Mouse (Mus musculus) urinary bladder, postnatal 25 days (tissue): ENCODE results near the gene Nav3.
"Not testable (repeated sequence)": the region's sequence is repeated elsewhere in the genome, so short reads cannot be mapped to it uniquely, and the experiment has no call there.

Experiments used
- DNase-seq: peaks from one replicate; pipeline ENCODE4 v3.0.0; 2022; ENCODE audit warnings: low spot score

Nav3 gene

DNA sequence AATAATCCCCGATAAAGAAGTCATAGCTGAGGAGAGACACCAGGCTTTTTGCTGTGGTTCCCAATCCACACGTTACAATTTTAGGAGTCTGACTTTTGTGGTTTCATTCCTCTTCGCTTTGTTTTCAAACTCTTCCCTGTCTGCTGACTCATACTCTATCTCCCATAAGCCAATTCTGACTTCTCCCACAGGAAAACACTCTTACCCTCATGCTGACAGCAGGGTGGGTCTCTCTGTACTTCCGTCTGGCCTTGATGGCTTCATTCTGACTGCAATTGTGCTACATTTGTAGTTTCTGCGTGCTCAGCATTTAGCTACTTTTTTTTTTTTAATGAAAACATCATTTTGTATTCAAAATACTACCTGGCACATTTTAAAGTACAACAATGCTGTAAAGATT, 379.4 kb downstream of the Nav3 start:
- no peak for DNase-seq

DNA sequence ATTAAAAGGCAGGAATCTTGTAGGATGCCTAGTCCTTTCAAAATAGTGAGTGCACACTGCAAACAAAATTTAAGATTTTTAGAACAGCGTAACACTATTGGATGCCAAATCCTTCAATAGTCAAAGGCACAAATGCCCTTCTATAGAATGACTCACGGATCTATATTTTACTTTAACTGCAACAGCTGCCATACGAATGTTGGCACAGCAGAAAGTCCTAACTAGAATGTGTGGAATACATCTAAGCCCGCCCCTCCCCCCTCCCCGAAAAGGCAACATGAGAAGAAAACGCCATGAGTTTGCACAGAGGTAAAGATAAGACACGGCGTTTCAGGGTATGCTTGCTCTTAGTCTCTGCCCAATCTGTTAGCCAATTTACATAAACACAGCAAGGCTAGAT, 383.6 kb downstream of the Nav3 start:
- DNase-seq = no peak

DNA sequence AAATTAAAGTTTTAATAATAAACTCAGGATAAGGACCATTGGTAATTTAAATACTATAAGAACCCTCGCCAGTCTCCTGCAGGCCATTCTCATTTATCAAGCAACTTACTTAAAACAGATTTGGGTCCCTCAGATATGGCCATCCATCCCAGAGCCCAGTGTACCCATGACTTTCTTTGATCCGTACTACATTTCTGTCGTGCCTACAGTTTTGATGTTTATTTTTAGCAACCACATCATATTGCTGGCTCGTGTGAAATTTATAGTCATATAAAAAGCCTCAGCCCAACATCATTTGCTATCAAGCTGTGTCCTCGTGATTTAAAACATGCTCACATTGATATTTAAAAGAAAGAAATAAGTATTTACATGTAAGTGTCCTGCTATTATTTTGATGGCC, 394.8 kb downstream of the Nav3 start:
- no peak for DNase-seq

DNA sequence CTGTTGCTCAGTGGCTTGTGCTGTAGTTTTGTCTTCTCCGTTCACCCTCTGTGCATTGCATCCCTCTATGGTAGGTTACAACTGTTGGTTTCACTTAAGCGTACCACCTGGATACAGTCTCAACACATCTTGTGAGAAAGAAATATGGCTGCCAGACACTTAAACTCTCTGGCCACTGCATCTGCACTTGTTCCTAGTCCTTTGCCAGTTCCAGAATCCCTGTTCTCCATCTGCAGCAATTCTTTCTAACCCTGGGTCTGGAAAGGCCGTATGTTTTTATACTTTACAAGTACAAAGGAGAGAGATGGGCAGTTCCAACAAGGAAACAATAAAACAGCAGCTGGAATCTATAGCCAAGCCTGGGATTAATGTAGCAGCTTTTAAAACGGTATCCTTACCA, 418.5 kb downstream of the Nav3 start:
- no peak for DNase-seq

DNA sequence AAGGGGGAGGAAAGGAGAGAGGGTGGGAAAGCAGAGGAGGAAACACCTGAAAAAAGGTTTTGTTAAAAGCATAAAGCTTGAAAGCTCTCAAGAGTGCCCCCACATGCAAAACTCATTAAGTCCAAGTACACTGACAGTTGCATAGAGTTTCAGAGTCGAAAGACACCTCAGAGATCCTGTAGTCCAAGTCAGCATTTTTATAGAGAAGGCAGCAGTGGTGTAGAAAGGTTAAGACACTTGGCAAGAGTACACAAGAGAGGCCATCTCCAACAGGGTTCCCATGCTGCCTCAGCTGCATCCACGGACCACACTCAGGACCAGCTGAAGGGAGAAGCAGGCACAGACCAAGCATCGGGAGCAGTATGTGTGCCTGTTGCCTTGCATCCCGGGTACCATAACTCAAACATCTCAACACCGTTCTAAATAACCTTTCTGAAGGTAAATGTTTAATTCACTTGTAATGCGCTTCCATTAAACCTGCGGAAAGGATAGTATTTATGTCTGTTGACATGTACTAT, 421.4 kb downstream of the Nav3 start:
- DNase-seq = no peak

DNA sequence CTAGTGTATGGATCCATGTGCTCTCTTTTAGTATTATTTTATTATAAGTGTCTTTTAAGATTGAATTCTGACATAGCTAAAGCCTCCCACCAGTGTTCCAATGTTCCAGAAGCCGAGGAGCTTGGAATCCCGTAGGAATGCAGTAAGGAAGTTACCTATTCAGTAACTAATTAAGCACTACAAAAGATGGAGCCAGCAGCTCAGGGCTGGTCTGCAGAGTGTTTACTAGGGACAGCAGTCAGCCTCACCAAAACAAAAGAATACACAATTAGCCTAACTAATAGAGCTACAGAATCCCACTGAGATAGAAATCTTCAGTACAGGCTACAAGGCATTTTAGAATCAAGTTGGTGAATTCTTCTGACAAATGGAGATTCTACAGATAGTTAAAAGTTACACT, 431.1 kb downstream of the Nav3 start:
- DNase-seq = not testable (repeated sequence)

DNA sequence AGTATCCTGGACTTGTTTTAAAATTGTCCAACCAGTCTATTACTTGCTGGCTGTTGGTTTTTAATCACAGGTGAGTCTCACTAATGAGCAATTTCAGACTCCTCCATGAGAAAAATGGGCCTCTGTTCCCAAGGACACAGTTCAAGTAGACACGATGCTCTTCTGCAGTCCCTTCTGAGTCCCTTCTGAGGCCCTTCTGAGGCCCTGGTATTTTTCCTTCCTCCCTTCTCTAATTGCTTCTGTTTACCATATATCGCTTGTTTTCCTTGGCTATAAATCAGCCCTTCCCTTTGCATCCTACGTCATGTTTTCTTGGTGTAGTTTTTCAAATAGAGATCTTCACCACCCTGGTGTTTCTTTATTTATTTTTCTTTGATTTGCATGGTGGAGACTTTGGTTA, 433.9 kb downstream of the Nav3 start:
- no peak for DNase-seq

DNA sequence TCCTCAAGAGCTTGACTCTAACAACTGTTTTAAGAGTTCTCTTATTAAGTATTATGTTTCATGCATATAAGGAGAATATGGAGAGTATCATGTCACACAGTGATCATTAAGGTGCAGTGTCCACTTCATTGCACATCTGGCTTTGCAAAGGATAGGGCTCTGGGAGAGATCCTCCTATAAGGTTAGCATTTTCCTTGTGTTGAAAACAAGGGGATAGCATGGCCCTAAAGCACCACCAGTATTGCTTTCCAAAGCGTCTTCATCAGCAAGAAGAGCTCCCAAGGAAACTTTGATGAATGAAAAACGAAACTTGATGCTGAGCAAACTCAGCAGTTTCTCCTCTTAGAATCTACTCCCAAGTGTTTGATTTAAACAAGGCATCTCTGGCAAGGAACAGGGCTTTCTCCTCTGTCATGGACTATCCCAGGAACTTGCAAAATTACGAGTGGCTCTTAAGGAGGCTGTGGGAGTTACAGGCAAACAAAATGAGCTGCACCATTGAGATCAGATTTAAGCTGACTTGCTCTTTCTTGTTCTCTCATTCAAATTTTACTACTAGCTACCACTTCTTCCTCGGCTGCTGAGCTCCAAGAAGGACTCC, 436.6 kb downstream of the Nav3 start:
- DNase-seq = no peak

DNA sequence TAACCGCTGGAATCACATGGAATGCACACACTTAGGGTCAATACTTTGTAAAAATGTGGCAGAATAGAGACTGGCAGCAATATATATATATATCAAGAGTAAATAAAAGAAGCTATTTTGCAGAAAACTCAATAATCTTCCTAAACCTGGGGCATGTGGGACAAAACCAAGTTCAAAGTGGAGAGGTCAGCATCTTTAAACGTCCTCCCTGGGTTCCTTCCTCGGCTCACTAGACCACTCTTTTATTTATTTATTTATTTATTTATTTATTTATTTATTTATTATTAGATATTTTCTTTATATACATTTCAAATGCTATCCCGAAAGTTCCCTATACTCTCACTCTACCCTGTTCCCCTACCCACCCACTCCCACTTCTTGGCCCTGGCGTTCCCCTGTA, 454.7 kb downstream of the Nav3 start:
- not testable (repeated sequence) for DNase-seq

DNA sequence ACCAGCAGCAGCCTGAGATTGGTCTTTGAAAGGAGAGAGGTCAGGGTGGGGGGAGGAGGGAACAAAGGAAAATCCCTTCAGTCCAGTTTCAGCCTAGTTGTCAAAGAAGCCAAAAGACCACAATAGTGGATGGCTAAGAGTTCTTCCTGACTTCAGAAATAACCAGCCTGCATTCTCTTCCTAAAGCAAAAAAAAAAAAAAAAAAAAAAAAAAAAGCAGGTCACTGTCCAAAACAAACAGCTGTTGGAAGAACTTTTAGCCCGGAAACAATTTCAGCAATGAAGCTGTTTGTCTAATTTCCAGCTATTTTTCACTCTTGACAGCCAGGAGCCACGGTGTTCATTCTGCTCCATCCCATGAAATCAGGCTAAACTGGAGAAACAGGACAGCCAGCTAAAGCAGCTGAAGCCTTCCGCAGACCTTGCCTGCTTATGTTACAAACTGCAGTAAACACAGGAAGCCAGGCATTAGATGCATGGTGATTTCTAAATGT, 455.2 kb downstream of the Nav3 start:
- no peak for DNase-seq

DNA sequence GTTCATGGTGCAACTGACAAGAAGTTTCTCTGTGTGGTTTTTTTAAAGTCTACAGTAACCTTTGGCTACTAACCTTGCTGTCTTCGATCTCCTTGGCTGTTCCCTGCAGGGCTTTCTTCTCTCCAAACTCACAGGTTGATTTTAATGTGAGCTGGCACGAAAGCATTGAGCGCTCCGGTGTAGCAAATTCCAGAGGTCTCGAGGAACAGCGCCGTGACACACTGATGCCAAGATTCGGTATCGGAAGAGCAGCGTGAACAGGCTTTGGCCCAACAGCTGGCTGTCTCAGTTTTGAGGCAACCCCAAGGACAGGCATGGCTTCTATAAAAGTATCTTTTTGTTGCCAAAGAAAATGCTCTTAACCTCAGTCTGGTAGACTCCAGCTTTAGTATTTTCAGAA, 456.1 kb downstream of the Nav3 start:
- no peak for DNase-seq

DNA sequence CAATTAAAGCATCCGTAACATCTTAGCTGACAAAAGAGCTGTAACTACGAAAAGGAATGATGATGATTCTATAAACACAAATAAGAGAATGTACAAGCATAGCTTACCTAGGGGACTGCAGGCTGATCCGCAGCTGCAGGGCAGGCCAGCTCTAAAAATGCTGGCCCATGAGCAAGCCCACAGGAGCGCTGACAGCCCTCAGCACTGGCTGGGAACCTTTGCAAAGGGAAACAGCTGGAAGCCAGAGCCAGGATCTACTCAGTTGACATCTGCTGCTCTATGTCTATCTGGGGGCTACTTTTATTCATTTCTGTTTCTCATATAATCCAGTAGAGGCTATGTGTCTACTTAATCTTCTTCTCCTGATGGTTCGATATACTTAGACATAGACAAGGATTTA, 461.7 kb downstream of the Nav3 start:
- no peak for DNase-seq

DNA sequence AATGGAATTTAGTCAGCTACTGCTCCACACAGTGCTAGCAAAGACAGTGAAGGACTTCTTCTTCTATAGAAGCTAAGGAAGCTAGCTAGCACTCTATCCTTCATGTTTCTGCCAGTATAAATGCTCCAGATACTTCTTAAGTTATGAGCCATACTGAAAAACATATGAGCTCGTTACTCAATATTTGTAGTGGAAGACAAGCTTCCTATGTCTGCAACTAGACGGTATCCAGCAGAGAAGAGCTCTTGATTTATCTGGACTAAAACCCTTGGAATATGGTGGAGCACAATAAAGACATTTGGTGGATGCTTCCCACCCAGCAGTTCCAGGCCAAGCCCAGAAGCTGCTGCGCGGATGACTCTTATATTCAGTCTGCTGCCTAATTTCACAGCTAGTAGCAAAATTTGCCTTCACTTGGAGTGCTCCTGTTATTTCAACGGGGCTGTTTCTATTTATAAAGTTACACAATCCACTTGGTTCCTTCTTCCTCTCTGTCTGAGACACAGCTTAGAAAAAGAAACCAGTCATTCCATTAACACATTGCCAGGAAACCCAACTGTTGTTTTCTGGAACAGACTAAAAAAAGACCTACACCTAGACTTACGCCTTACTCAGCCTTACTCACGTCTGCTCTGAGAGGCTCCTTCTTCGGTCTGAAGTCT, 470.0 kb downstream of the Nav3 start:
- DNase-seq = no peak

DNA sequence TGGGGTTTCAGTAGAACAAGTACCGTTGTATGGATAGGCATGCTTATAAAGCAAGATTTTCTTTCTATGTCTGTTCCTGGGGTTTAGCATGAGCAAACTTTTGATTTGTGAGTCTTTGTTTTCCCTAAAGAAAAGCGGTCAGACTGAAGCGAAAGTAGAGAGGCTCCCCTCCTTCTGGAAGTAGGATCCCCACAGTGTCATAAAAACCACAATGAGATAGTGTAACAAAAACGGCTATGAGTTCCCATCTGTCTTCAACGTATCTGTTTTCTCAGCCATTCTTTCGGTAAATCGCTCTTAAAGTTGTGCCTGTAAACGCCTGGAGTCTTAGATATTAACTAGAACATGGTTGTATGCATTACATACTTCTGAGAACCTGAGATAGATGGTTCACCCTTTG, 479.7 kb downstream of the Nav3 start:
- no peak for DNase-seq

DNA sequence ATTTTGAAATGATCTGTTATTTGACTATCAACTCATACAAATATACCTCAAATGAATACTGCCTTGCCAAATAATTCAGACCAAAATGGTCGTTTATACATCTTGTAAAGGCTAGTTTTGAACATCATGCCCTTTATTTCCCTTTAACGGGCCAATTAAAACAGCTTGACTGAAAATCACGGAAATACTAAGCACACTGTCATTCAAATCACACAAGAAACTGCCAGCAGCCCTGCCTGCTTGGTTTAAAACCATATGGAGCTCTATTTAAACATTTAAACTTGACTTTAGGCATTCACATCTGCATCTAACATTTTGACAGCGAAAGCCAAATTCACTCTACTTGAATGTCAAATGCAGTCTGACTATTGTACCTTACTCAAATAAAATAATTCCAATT, 481.8 kb downstream of the Nav3 start:
- DNase-seq = no peak

DNA sequence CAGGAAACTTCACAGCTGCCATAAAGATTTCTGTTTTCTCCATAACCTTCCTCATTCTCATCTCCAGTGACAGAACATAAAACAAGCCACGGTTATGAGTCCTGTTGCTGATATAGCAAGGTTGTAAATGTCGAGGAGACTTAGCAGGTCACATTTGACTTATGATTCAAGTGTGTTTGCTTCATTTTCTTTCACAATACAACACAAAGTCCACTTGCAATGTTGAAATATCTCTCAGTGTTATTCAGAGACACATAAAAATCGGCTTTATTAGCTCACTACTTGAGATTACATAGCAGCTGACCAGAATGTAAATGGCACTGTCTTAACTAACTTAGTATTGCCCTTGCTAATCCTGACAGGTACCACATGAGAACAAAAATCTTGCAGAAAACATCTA, 482.5 kb downstream of the Nav3 start:
- no peak for DNase-seq

DNA sequence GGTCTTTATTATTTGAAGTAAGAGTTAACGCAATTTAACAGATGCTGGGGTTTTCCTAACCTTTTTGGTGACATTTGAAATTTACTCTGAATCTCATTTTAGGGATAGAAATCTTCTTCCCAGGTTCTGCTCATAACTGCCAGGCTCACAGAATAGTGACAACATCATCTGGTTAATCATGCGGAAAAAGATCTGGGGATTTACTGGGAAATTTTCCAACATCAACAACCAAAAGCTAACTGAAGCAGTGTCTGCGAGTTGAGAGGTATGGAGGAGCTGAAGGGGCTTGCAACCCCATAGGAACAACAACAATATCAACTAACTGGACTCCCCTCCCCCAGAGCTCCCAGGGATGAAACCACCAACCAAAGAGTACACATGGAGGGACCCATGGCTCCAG, 505.7 kb downstream of the Nav3 start:
- DNase-seq = no peak

DNA sequence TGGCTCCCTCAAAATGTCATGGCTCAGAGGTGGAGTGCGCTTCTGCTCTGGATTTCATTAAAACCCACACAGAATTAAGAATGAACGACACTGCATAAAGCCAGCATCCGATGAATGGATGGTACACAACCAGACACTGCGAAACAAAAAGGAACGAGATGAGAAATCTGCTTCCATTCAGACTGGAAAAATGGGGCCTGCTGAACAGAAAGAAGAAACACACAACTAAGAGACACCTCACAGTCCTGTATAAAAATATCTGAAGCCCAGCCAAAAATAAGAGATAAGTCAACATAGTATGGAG, 526.7 kb downstream of the Nav3 start:
- no peak for DNase-seq

DNA sequence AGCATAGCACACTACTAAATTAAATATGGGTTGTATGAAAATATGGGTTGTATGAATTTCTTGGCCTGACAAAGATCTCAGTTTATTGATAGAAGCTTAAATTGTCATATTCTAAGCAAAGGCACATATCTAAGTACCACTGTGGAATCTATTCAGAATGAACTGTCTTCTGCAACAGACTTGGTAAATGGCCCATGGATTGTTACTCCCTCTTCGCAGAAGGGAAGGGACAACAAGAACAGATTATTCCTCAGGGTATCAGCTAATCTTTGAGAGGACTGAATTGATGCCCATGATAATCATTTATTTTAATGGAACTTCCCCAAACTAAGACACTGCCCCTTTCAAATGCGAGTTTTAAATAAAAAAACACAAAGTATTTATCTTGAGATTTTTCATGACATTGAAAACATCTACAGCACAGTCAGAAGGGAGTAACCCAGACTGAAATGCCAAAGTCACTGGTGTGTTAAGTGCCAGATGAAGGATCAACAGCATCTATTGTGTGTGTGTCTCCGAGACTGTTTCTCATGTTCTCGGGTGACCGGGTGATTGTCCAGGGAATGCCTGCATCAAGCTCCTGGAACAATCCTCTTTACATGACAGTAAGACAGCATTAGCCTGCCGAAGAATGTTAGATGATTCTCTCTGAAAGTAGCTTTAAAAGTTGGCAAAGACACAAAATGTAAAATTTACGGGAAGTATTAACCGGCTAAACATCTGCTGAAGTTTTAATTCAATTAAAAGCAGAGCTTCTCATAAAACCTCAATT, 527.3 kb downstream of the Nav3 start:
- no peak for DNase-seq

DNA sequence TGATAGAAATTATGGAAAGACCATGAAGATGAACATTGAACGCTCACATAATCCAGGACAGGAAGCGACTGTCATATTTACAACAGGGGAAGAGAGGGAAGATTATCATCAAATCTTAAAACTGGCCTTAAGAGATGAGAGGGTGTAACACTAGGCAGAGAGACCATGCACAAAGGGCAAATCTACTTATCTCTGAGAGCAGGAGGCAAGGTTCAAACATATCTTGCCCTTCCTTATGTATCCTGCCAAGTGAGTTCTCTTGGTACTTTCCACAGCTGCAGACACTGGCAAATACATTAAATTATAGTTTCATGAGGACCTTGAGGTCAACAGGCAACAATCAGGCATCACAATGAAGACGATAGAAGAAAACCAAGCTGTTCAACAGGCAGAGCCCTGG, 529.9 kb downstream of the Nav3 start:
- DNase-seq = no peak

DNA sequence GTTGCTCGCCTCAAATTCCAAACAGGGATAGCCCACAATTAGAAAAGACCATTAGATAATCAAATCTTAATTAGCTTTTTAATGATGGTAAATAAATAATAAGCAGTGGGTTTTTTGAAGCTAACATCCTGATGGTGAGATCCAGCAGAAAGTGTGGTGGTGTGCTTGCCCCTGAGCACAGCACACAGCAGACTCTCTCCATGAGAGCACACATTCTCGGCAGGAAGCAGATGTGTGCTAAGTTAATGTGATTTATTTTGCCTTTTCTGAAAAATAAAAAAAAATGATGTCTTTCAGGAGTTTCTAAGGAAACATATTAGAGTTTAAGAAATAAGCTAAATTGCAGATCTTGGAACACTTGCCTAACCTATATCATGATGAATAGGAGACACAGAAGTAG, 531.9 kb downstream of the Nav3 start:
- DNase-seq = no peak

DNA sequence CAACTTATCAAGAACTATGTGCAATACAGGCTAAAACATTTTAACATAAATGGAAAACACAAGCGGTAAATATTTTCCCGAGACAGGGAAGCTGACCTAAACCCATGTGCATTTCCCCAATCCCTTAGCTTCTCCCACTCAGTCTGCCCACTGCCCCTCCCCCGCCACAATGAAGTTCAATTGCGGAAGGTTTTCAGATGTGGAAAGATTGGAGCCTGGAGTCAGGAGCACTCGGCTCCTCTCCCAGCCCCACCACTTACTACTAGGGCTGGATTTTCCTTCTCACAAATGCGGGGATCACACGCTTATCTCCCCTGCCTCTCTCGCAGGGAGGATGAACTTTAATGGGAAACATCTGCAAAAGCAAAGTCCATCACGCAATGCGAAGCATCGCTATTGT, 534.6 kb downstream of the Nav3 start:
- DNase-seq = no peak

DNA sequence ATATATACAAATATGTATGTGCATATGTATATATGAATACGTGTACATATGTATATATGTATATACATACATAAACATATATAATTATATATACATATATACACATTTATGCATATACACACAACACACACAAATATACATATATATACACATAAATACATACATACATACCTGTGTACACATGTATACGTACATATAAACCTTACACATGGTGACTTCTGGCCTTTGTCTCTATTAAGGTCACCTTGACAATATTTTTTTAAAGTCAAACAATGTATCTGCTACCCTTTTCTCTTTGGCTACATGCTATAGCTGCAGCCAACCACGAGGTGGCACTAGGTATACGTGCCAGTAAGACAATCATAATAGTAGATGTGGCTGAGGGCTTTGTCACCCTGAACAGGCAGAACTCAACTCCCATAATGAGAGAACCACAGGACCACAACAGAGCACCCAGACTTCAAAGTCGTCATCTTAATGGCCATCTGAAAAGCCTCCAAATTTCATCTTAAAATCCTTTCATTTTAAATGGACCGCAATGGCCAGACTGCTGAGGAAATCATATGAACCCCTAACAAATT, 535.3 kb downstream of the Nav3 start:
- DNase-seq = peak; percentile 55
